Mouse (Mus musculus): ENCODE measurements at regions not wholly inside any gene's neighbourhood (a gene's known extent, or its start where the extent isn't known, plus 50 kb on each side); places are given as distances from the start of the nearest gene placed in this dataset.

GRCm38 (mm10) chr1:73633071-73633470 is 491.2 kb downstream of the Tns1 start:
- TF ChIP-seq GATA1 (IDR thresholded peaks at IDR 0.05; ENCODE audit: borderline replicate concordance, low read length) (no peak), TAL1 (conservative IDR thresholded peaks at IDR 0.05; ENCODE audit: low read depth, low read length) (no peak), CTCF (IDR thresholded peaks at IDR 0.05; ENCODE audit: low read depth, low read length) (no peak), GATA2 (IDR thresholded peaks at IDR 0.05; ENCODE audit: borderline replicate concordance, low read depth, low read length) (no peak), POLR2AphosphoS5 (IDR thresholded peaks at IDR 0.05; ENCODE audit: insufficient replicate concordance, low read depth, low read length) (no peak)
